Mouse (Mus musculus) erythroblast, adult 5-6 weeks (primary cell): ENCODE data around the gene Olfr867. TPM values are rescaled to one million over a fixed set of nuclear protein-coding genes. Genes with fewer than 3 reads are reported as not detected.

Experiments
- ATAC-seq: replicated peaks from 2 replicates; pipeline ENCODE4 v1.8.0; 2016; ENCODE audit warnings: moderate number of reproducible peaks, mild to moderate bottlenecking, moderate TSS enrichment, inconsistent platforms; ENCODE audit not compliant: poor library complexity, low FRiP score, severe bottlenecking
- total RNA-seq, 2 experiments: library from RNA; stranded (forward) in 1 of 2; stranded (reverse) in 1 of 2; fragments of 150-400 nt in 1 of 2; fragments of 200-764, 138-1000 nt in 1 of 2; gene quantifications; 2 replicates each; pipeline versions ENCODE4 v1.2.3 to v1.2.4; 2015 to 2017; ENCODE audit warnings: low replicate concordance in 2 of 2

Gene Olfr867
- total RNA-seq (2015; ENCODE audit: low replicate concordance) (not detected in 2 replicates), total RNA-seq (2017; ENCODE audit: low replicate concordance) (not detected in 2 replicates)

DNA sequence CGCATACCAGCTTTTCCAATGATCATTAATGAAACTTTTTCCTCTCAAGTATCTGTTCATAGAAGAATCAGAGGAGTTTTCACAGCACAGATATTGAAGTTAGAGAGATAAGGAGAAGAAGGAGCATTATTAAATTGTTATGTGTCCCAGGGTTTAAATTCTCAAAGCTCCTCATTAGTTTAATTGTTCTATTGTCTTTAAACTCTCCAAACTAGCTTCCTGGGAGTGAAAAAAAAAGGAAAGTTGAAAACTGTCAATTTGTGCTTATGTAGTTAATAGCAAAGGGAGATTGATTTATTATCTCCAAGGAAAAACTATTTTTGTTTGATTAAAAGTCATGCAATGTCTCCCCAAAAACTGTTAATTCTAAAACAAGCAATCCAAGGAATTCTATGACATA lies at the start of gene Olfr867:
TSS of gene Olfr867 (minus strand) at position 101 of the 400 bp plus-strand sequence.
- ATAC-seq, result no peak

- ATAC-seq, result no peak
These were observed 41.0 kb upstream of the Olfr867 start, which contains the start of gene Olfr868 for GRCm38 (mm10) chr9:20098326-20098725. Olfr868 (plus strand) TSS chr9:20098626.

GRCm38 (mm10) chr9:20073523-20074177 lies 16.3 kb upstream of the Olfr867 start:
- no peak for ATAC-seq

GRCm38 (mm10) chr9:20071291-20071690 lies 13.9 kb upstream of the Olfr867 start:
- ATAC-seq, result no peak

GRCm38 (mm10) chr9:20070236-20070635 lies 12.9 kb upstream of the Olfr867 start:
- ATAC-seq, result no peak

DNA sequence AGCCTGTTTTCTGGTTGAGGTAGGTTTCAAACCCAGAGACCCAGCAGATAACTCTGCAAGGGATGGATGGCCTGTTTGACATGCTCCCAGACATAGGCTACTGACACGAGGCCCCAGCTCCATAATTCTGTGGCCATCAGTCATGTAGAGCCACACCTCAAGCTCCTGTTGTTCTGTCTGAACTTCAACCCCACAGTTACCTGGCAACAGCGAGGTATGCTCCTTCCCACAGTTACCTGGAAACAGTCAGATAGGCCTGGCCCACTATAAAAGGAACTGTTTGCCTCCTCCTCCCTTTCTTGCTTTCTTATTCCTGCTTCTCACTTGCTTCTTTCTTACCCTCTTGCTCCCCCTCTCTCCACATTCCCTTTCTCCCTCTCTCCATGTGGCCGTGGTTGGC lies 9.4 kb downstream of the Olfr867 start:
- ATAC-seq, result no peak

GRCm38 (mm10) chr9:20027935-20028334 lies 29.4 kb downstream of the Olfr867 start, which contains the start of gene Olfr866:
Olfr866 (minus strand) TSS chr9:20028035.
- ATAC-seq, result no peak

Other genes with a start within 250 kb of the Olfr867 start
- not detected in 2 replicates for gene Olfr860, start 207.8 kb downstream of the Olfr867 start, total RNA-seq (2015; ENCODE audit: low replicate concordance)
- gene Olfr860, start 207.8 kb downstream of the Olfr867 start, total RNA-seq (2017; ENCODE audit: low replicate concordance), result not detected in 2 replicates
- gene Olfr862, start 169.6 kb downstream of the Olfr867 start, total RNA-seq (2015; ENCODE audit: low replicate concordance), result not detected in 2 replicates
- gene Olfr862, start 169.6 kb downstream of the Olfr867 start, total RNA-seq (2017; ENCODE audit: low replicate concordance), result not detected in 2 replicates
- gene Olfr77, start 140.7 kb downstream of the Olfr867 start, total RNA-seq (2015; ENCODE audit: low replicate concordance), result not detected in 2 replicates
- gene Olfr77, start 140.7 kb downstream of the Olfr867 start, total RNA-seq (2017; ENCODE audit: low replicate concordance), result 0.56 TPM in 1 of 2 replicates, not detected in the other
- gene Olfr866, start 29.5 kb downstream of the Olfr867 start, total RNA-seq (2015; ENCODE audit: low replicate concordance), result not detected in 2 replicates
- gene Olfr866, start 29.5 kb downstream of the Olfr867 start, total RNA-seq (2017; ENCODE audit: low replicate concordance), result not detected in 2 replicates
- not detected in 2 replicates for gene Olfr868, start 41.1 kb upstream of the Olfr867 start, total RNA-seq (2015; ENCODE audit: low replicate concordance)
- not detected in 2 replicates for gene Olfr868, start 41.1 kb upstream of the Olfr867 start, total RNA-seq (2017; ENCODE audit: low replicate concordance)
- not detected in 2 replicates for gene Olfr869, start 71.4 kb upstream of the Olfr867 start, total RNA-seq (2015; ENCODE audit: low replicate concordance)
- not detected in 2 replicates for gene Olfr869, start 71.4 kb upstream of the Olfr867 start, total RNA-seq (2017; ENCODE audit: low replicate concordance)
- gene Olfr870, start 116.5 kb upstream of the Olfr867 start, total RNA-seq (2015; ENCODE audit: low replicate concordance), result not detected in 2 replicates
- 0.34 TPM in 1 of 2 replicates, not detected in the other for gene Olfr870, start 116.5 kb upstream of the Olfr867 start, total RNA-seq (2017; ENCODE audit: low replicate concordance)
- not detected in 2 replicates for gene Olfr871, start 154.6 kb upstream of the Olfr867 start, total RNA-seq (2015; ENCODE audit: low replicate concordance)
- gene Olfr871, start 154.6 kb upstream of the Olfr867 start, total RNA-seq (2017; ENCODE audit: low replicate concordance), result not detected in 2 replicates
- not detected in 2 replicates for gene Olfr872, start 179.6 kb upstream of the Olfr867 start, total RNA-seq (2015; ENCODE audit: low replicate concordance)
- gene Olfr872, start 179.6 kb upstream of the Olfr867 start, total RNA-seq (2017; ENCODE audit: low replicate concordance), result not detected in 2 replicates
- gene Olfr39, start 224.8 kb upstream of the Olfr867 start, total RNA-seq (2015; ENCODE audit: low replicate concordance), result not detected in 2 replicates
- gene Olfr39, start 224.8 kb upstream of the Olfr867 start, total RNA-seq (2017; ENCODE audit: low replicate concordance), result not detected in 2 replicates
- gene Olfr873, start 241.0 kb upstream of the Olfr867 start, total RNA-seq (2015; ENCODE audit: low replicate concordance), result not detected in 2 replicates
- gene Olfr873, start 241.0 kb upstream of the Olfr867 start, total RNA-seq (2017; ENCODE audit: low replicate concordance), result 0.14 TPM in 1 of 2 replicates, not detected in the other